Mouse (Mus musculus) lung, postnatal 14 days (tissue): ENCODE measurements around the gene Vmn2r105.

ENCODE experiments used
- DNase-seq: peaks from one replicate; pipeline ENCODE4 v3.0.0; 2021

The Vmn2r105 gene

GRCm38 (mm10) chr17:20234952-20235351, at the start of gene Vmn2r105:
Vmn2r105 (minus strand) TSS chr17:20235052.
- no peak for DNase-seq

- no peak for DNase-seq
Observed at GRCm38 (mm10) chr17:20255522-20255921, 20.7 kb upstream of the Vmn2r105 start.

- DNase-seq, result no peak
Observed at GRCm38 (mm10) chr17:20182997-20183396, 51.9 kb downstream of the Vmn2r105 start, which contains the start of gene Fpr-rs6. Fpr-rs6 (minus strand) TSS chr17:20183097.
